Comparison of ENCODE assay signal across 20 mouse cellular contexts in the genomic region with DNA sequence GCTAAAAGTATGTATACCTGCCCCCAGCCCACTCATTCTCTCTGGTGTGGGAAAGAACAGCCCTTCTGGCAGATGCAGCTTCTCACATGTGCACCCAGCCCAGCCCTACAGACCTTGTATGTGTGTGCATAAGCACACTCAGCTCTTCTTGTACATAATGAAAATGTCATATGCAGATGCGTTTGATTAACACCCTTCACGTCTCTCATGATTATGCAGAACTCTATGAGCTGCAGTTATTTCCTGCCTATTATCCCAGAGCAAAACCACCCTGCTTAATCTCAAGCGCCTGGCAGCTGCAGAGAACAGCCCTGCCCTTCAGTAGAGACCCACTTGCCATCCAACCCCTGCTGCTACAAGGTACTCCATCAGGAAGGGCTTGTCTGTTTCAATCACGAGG. TPM values are rescaled to one million over a fixed set of nuclear protein-coding genes. Genes with fewer than 3 reads are reported as not detected.
DNase-seq lines count a peak whose midpoint lies in the region; ATAC-seq and TF ChIP-seq lines count a peak whose summit lies in the region.
"Had no signal": no experiment of that assay in that cellular context is flagged by ENCODE, and none has a peak within 500 bp of the region (broad histone marks: within the 10 kb centered on the region; RNA-seq: fewer than 3 reads in every experiment).

No protein-coding gene starts in this region.

- H3K4me2 ChIP-seq in heart, embryonic 16.5 days (ENCODE audit: low read depth, low read length) = no peak overlapping the region
- H3K4me2 ChIP-seq in forebrain, embryonic 11.5 days (ENCODE audit: low read depth, low read length, severe bottlenecking) = peak overlapping the region; percentile 11; the same call in 1 of the 2 replicates
- H3K4me2 ChIP-seq in hindbrain, embryonic 14.5 days (replicated peaks) = no peak overlapping the region
- no peak overlapping the region for H3K4me2 ChIP-seq in lung, postnatal 0 days (replicated peaks; ENCODE audit: low read depth, low read length)
- H3K4me2 ChIP-seq: limb, embryonic 15.5 days; lung, embryonic 14.5 days; neural tube, embryonic 12.5 days had no signal

- TF ChIP-seq CTCF in lung, postnatal 0 days (IDR thresholded peaks at IDR 0.05) = no peak

- no peak overlapping the region for H3K9ac ChIP-seq in heart, embryonic 16.5 days (ENCODE audit: low read length)
- H3K9ac ChIP-seq in forebrain, embryonic 11.5 days (ENCODE audit: low read length) = no peak overlapping the region
- no peak overlapping the region for H3K9ac ChIP-seq in hindbrain, embryonic 14.5 days
- H3K9ac ChIP-seq in lung, postnatal 0 days (replicated peaks; ENCODE audit: low read depth) = no peak overlapping the region
- H3K9ac ChIP-seq: limb, embryonic 15.5 days; lung, embryonic 14.5 days; neural tube, embryonic 12.5 days had no signal

- no peak overlapping the region for H3K4me3 ChIP-seq in heart, embryonic 16.5 days (ENCODE audit: low read length)
- H3K4me3 ChIP-seq in forebrain, embryonic 11.5 days (ENCODE audit: low read depth, low read length) = no peak overlapping the region
- no peak overlapping the region for H3K4me3 ChIP-seq in hindbrain, embryonic 14.5 days (replicated peaks; ENCODE audit: low read length)
- H3K4me3 ChIP-seq in lung, postnatal 0 days (ENCODE audit: low read depth, low read length) = no peak overlapping the region
- H3K4me3 ChIP-seq: gastrocnemius, adult 2 months; layer of hippocampus, adult 2 months; left cerebral cortex, adult 2 months; limb, embryonic 15.5 days; megakaryocyte, embryonic 14.5 days; neural tube, embryonic 12.5 days had no signal

- TF ChIP-seq EP300 in lung, postnatal 0 days (IDR thresholded peaks at IDR 0.05) = no peak

- 0 out of 2 replicates have a peak, but pooled peaks have one; percentile 16 for ATAC-seq in heart, embryonic 16.5 days (replicated peaks; ENCODE audit: extremely low read depth, insufficient read depth, low FRiP score)
- ATAC-seq in CD4-positive, CD25-positive, alpha-beta regulatory T cell, adult 4 months = peak; percentile 45
- ATAC-seq in forebrain, embryonic 11.5 days (replicated peaks; ENCODE audit: low FRiP score) = no peak
- no peak for ATAC-seq in hindbrain, embryonic 14.5 days (ENCODE audit: low FRiP score)
- no peak for ATAC-seq in lung, postnatal 0 days

- no peak overlapping the region for H3K27ac ChIP-seq in heart, embryonic 16.5 days (ENCODE audit: low read length)
- peak overlapping the region; percentile 65 for H3K27ac ChIP-seq in forebrain, embryonic 11.5 days (ENCODE audit: low read depth, low read length)
- H3K27ac ChIP-seq in hindbrain, embryonic 14.5 days = peak overlapping the region; percentile 6
- H3K27ac ChIP-seq in lung, postnatal 0 days (ENCODE audit: low read length) = no peak overlapping the region
- H3K27ac ChIP-seq: gastrocnemius, adult 2 months; layer of hippocampus, adult 2 months; left cerebral cortex, adult 2 months; limb, embryonic 15.5 days; neural tube, embryonic 12.5 days had no signal

- no peak for DNase-seq in heart, adult 8-10 months (ENCODE audit: low spot score)
- DNase-seq in forebrain, embryonic 11.5 days (ENCODE audit: low spot score) = no peak
- DNase-seq in hindbrain, embryonic 14.5 days (ENCODE audit: low spot score) = no peak
- no peak for DNase-seq in lung, postnatal 0 days (ENCODE audit: low spot score)
- no peak for DNase-seq in adrenal gland, adult 8-10 months
- DNase-seq in ovary, postnatal 14 days (ENCODE audit: low spot score) = no peak
- DNase-seq: adrenal gland, postnatal 36 days; cerebellum, postnatal 36 days; gastrocnemius, adult 2 months; heart, postnatal 4 days; kidney, adult 9 months; lung, embryonic 14.5 days; thymus, postnatal 4 days had no signal

- peaks cover 36% of the 10 kb centered on the region for H3K4me1 ChIP-seq in heart, embryonic 16.5 days (ENCODE audit: control insufficient read depth, insufficient read depth, low read length)
- H3K4me1 ChIP-seq in forebrain, embryonic 11.5 days (replicated peaks; ENCODE audit: control insufficient read depth, insufficient read depth, low read length) = peaks cover 72% of the 10 kb centered on the region
- peaks cover 64% of the 10 kb centered on the region for H3K4me1 ChIP-seq in hindbrain, embryonic 14.5 days (replicated peaks; ENCODE audit: control insufficient read depth, insufficient read depth, low read length)
- peaks cover 3% of the 10 kb centered on the region; the same call in 1 of the 2 replicates for H3K4me1 ChIP-seq in lung, postnatal 0 days (ENCODE audit: insufficient read depth, low read depth, low read length)

- H3K9me3 ChIP-seq in heart, embryonic 16.5 days (replicated peaks; ENCODE audit: control insufficient read depth, low read length) = no peaks in the 10 kb centered on the region
- H3K9me3 ChIP-seq in forebrain, embryonic 11.5 days (ENCODE audit: control insufficient read depth, low read length) = no peaks in the 10 kb centered on the region
- no peaks in the 10 kb centered on the region for H3K9me3 ChIP-seq in hindbrain, embryonic 14.5 days (ENCODE audit: control insufficient read depth, low read length)
- no peaks in the 10 kb centered on the region for H3K9me3 ChIP-seq in lung, postnatal 0 days (ENCODE audit: low read length)
- H3K9me3 ChIP-seq: limb, embryonic 15.5 days; megakaryocyte, embryonic 14.5 days; neural tube, embryonic 12.5 days had no signal

- WGBS in heart, embryonic 16.5 days = 43% methylated on average over 4 of the region's 4 CpGs
- WGBS in forebrain, embryonic 11.5 days = 60% methylated on average over 4 of the region's 4 CpGs
- WGBS in hindbrain, embryonic 14.5 days = 37% methylated on average over 4 of the region's 4 CpGs
- WGBS in lung, postnatal 0 days = 55% methylated on average over 4 of the region's 4 CpGs

- no peaks in the 10 kb centered on the region for H3K27me3 ChIP-seq in heart, embryonic 16.5 days (ENCODE audit: control insufficient read depth, insufficient read depth, low read length)
- H3K27me3 ChIP-seq in forebrain, embryonic 11.5 days (ENCODE audit: control insufficient read depth, insufficient read depth, low read length) = no peaks in the 10 kb centered on the region
- no peaks in the 10 kb centered on the region for H3K27me3 ChIP-seq in hindbrain, embryonic 14.5 days (ENCODE audit: control insufficient read depth, insufficient read depth, low read length)
- no peaks in the 10 kb centered on the region for H3K27me3 ChIP-seq in lung, postnatal 0 days (replicated peaks; ENCODE audit: insufficient read depth, low read length)
- H3K27me3 ChIP-seq: limb, embryonic 15.5 days; megakaryocyte, embryonic 14.5 days; neural tube, embryonic 12.5 days had no signal

- no peaks in the 10 kb centered on the region for H3K36me3 ChIP-seq in heart, embryonic 16.5 days (ENCODE audit: control insufficient read depth, insufficient read depth)
- no peaks in the 10 kb centered on the region for H3K36me3 ChIP-seq in forebrain, embryonic 11.5 days (ENCODE audit: control insufficient read depth, insufficient read depth, low read length)
- no peaks in the 10 kb centered on the region for H3K36me3 ChIP-seq in hindbrain, embryonic 14.5 days (replicated peaks; ENCODE audit: control insufficient read depth, insufficient read depth)
- no peaks in the 10 kb centered on the region for H3K36me3 ChIP-seq in lung, postnatal 0 days (ENCODE audit: insufficient read depth, low read length)
- H3K36me3 ChIP-seq: limb, embryonic 15.5 days; neural tube, embryonic 12.5 days had no signal

RNA-seq across cellular contexts. Expression of a gene that starts 55.6 kb away (rescaled TPM):
- polyA plus RNA-seq in heart, embryonic 16.5 days (2015; fragmentation: Nextera tagmentation; extraction: Ambion mirVana) = 35.5 and 47.8 TPM in 2 replicates
- 10 to 100 TPM; 17.6 to 25.0 (median 21.0) TPM for total RNA-seq in heart, adult 8-10 months (2022)
- polyA plus RNA-seq in CD4-positive, CD25-positive, alpha-beta regulatory T cell, adult 4 months (2017; shearing (Covaris generic)) = 10 to 100 TPM; 41.2 to 45.2 TPM
- 96.0 and 99.2 TPM in 2 replicates for polyA plus RNA-seq in forebrain, embryonic 11.5 days (2014; fragmentation: Nextera tagmentation; extraction: Ambion mirVana)
- 51.2 and 57.5 TPM in 2 replicates for polyA plus RNA-seq in hindbrain, embryonic 14.5 days (2014; fragmentation: Nextera tagmentation; extraction: Ambion mirVana)
- 18.4 and 21.3 TPM in 2 replicates for polyA plus RNA-seq in lung, postnatal 0 days (2015; fragmentation: Nextera tagmentation; extraction: Ambion mirVana)
- total RNA-seq in adrenal gland, adult 8-10 months (2022) = 10 to 100 TPM; 37.3 to 56.8 (median 50.1) TPM

Comparison
In these comparisons a context has a peak if more than half of its experiments do, and no peak if none do; other contexts are left out.
1. ATAC-seq: peak in heart, embryonic 16.5 days (single experiment) and CD4-positive, CD25-positive, alpha-beta regulatory T cell, adult 4 months (single experiment); none in forebrain, embryonic 11.5 days (single experiment), hindbrain, embryonic 14.5 days (single experiment) and lung, postnatal 0 days (single experiment).
2. H3K27ac ChIP-seq: peak in forebrain, embryonic 11.5 days (single experiment) and hindbrain, embryonic 14.5 days (single experiment); none in heart, embryonic 16.5 days (single experiment) and lung, postnatal 0 days (single experiment).